Mouse (Mus musculus): ENCODE data around the gene Cbr4. TPM values are rescaled to one million over a fixed set of nuclear protein-coding genes. Genes with fewer than 3 reads are reported as not detected.

The Cbr4 gene
- 1 to 10 TPM; 6.4 to 9.1 TPM for total RNA-seq (2023)

DNA sequence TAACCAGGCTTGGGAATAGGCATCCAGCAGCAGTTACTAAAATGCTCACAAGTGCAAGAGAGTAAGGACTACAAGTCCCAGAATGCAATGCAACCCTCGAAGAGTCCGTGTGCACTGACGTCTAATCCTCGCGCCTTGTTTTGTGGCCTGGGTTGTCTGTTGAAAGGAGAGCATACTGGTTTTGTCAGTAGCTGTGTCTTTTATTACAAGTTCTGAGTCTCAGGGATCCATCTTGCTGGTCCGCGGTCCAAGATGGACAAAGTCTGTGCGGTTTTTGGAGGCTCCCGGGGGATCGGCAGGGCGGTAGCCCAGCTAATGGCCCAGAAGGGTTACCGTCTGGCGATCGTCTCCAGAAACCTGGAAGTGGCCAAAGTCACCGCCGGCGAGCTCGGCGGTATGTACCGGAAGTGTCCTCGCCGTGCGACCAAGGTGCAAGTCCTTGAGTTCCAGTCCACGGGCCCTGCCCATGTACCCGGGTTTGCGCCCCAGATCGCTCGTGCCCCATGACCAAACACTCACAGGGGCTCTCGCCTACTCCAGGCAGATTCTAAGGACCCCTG lies at the start of gene Cbr4:
Gene Cbr4 (plus strand): TSS at position 138 of the 560 bp plus-strand sequence.

